Mouse (Mus musculus) E14TG2a.4 (cell line): ENCODE measurements around the gene Amn1.

Source experiments
- CTCF ChIP-seq: conservative IDR thresholded peaks from 2 replicates; pipeline ENCODE4 v1.5.1; 2014; ENCODE audit warnings: low read length
- NANOG ChIP-seq: IDR thresholded peaks from 2 replicates; pipeline ENCODE4 v1.6.1; 2014; ENCODE audit warnings: borderline replicate concordance, low read length, mixed read lengths
- POU5F1 ChIP-seq: IDR thresholded peaks from 2 replicates; pipeline ENCODE4 v1.6.1; 2014; ENCODE audit warnings: low read length, borderline replicate concordance

DNA sequence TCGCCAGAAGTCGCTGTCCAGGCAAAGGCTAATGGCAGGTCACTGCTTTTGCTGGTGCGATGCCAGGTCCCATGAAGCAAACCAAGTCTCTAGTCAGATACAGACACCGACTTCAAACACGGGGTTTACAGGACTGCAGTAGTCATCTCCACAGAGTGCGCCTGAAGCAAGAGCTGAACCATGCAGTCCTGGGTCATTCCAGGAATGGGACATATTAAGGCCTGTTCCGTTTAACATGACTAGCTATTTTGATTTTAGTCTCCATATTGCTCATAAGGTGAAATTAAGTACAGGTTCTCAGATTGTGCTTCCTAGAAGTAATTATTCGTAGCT lies 379 bp upstream of the Amn1 start:
- no peak for TF ChIP-seq CTCF
- TF ChIP-seq NANOG = no peak
- no peak for TF ChIP-seq POU5F1
